Mouse (Mus musculus) lung, postnatal 36 days (tissue): ENCODE results near the gene Olfr24.
"Not testable (repeated sequence)": the region's sequence is repeated elsewhere in the genome, so short reads cannot be mapped to it uniquely, and the experiment has no call there.

Experiments
- DNase-seq: peaks from one replicate; pipeline ENCODE4 v3.0.0; 2022; ENCODE audit warnings: mixed read lengths

The Olfr24 gene

DNA sequence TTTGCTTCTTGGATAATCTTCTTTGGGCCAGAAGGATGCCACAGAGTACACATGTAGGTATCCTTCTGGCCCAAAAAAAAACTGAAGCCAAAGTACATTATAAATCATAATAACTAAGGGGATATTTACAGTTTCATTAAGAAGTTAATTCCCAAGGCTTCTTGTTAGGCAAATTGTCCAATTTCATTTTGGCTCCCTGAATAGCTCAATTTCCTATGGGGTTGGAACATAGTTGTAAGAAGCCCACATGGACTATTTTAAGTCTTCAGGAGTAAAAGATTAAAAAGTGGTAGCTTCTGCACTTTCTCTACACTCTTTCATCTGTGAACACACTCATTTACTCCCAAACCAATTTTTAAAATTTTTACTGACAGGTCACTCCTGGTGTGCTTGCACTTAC lies at the start of gene Olfr24:
Olfr24 (minus strand) TSS at position 101 of the 400 bp plus-strand sequence.
- no peak for DNase-seq

DNA sequence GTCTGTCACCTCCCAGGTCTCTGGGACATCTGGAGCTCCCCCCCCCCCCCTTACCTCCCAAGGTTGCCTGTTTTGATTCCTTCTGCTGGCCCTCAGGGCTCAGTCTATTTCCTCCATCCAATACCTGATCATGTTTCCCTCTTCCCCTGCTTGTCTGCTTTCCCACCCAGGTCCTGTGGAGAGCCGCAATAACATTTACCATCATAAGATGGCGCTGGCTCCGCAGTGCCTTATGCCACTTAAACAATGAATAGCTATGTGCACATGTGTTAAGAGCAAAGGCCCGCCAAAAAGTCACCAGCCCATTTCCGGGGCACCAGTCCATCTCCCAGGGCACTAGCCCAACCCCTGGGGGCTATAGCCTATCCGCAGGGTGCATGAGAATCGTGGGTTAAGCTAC lies 21.5 kb upstream of the Olfr24 start:
- no peak for DNase-seq

DNA sequence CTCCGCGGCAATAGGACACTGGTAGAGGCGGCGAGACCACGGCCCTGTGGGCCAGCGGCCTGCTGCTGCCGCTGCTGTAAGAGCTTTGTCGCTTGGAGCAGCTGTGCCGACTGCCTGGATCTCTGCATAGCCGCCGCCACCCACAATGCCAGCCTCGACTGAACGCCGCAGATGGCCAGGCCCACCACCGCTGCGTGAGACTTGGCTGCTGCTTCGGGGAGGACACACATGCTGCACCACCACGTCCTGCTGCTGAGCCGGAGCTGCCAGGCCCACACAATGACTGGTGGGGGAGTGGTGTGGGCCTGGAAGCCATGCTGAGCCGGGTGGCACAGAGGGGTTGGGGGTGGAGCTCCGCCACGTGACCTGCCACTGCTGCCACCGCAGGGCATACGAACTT lies 15.7 kb upstream of the Olfr24 start:
- DNase-seq, result no peak

DNA sequence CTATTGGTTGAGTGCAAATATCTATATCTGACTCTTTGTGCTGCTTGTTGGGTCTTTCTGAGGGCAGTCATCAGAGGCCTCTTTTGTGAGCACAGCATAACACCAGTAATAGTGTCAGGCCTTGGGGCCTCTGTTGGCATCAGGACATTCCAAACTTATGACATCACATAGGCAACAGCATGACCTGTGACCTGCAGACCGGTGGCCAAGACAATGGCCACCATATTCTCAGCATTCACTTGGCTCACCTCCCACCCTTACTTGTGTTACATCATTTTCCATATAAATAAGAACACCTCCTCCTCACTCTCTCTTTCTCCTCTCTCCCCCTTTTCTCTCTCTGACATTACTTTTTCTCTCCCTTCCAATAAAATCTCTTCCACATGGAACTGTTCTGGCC lies 15.2 kb upstream of the Olfr24 start:
- no peak for DNase-seq

DNA sequence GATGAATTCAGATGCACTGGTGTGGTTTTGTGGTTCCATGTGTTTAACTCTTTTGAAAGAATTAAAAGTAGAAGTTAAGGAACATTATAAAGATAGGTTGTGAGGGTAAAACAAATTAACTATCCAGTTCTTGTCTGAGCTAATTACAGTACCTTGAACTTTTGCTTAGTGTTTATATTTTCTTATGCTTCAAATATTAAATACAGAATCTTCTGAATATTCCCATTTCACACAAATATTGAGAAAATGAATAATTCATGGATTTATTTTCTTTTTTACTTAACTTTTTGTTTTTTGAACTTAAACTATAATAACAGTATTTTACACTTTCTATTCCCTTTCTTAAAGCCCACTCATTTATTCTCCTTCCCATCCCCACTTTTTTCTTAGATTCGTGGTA lies 8.2 kb downstream of the Olfr24 start:
- DNase-seq, result no peak

DNA sequence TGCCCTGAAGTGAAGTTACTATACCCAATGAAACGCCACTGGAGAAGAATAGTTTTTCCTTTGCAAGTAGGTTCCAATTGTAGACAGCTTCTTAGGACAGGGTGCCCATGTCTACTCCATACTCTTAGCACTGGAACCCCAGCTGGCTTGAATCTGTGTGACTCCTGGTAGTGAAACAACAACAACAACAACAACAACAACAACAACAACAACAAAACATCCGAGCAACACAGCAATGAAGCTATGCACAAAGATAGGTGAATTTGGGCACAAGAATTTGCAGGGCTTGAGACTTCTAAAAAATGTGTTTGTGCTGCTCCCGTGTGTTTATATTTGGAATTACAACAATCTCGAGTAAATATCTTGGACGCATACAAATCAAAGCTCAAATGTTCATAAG lies 19.2 kb downstream of the Olfr24 start:
- peak; percentile 7 for DNase-seq

DNA sequence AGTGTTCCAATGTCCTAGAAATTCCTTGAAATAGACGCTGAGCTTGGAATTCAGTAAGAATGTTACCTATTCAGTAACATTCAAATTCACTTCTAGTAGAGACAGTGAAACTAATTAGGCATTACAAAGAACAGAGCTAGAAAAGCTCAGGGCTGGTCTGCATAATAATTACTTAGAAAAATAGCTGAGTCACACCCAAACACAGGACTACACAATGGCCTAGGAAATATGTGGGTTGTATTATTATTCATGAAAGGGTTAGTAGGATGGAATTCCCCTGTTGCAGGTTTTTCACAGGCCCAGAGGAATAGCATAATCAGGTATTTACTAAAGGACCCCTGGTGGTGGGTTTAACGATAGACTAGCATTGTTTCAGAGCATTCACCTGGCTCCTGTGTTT lies 29.6 kb downstream of the Olfr24 start:
- DNase-seq, result not testable (repeated sequence)

DNA sequence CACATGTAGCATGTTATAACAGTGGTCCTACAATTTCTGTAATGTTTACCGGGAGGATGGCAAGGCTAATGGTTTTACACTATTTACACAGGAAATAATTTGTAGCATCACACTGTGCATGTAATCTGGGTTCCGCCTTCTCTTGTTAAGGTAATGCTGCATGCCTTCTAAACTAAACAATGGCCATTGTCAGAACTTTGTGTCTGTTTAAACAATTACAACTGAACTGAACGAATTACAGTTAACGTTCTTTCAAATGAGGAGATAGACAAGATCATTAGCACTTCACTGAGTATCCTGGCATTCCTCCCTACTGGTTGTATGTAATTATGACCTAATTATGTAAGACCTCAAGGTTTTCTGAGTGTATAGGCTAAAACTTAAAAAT lies 41.1 kb downstream of the Olfr24 start:
- no peak for DNase-seq

DNA sequence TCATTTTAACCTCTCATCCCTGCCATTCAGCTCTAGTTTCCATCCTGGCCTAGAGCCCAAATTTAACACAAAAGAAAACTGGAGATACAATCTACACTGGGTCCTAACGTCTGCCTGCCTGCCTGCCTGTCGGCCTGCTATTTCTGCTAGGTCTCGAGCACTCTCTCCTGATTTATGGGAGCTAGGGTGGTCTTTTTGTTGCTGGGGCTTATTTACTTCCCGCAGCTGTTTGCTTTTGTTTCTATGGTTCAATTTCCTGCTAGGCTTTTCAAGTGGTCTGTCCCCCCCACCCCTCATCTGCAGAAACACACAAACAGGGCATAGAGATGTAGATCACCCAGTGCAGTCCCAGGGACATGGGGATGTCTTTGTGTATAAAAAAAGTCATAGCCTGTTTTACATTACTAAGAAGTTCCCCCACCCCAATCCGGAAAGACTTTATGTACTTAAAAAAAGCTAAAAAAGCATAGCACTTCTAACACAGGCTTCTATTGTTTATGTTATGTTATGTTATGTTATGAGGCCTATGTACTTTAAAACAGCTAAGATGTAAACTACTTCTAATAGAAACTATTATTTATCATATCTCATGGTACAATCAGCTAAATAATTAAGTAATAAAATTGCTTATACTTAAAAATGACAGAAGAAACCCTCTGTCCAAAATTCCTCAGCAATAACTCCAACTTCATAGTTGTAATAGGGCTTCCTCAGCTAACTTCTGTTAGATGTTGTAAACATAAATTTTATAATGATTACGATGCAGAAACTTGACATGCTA lies 41.7 kb downstream of the Olfr24 start:
- DNase-seq, result no peak

DNA sequence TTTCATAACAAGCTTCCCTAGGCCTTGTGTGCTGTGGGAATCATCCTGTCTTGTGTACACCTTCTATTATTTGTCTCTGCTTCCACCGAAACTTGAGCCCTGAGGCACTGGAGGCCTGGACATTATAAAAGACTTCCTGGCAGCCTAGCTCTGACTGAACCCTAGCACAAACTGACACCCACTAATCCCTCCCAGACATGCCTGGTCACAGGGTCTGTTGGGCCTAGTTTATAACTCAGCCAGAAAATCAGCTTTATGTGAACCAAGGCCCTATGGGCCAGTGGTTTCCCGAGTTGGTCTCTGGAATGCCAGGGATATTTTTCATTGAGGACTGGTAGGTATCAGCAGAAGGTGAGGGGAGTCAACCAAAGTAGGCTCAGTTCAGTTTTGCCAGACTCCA lies 42.8 kb downstream of the Olfr24 start:
- DNase-seq, result no peak

DNA sequence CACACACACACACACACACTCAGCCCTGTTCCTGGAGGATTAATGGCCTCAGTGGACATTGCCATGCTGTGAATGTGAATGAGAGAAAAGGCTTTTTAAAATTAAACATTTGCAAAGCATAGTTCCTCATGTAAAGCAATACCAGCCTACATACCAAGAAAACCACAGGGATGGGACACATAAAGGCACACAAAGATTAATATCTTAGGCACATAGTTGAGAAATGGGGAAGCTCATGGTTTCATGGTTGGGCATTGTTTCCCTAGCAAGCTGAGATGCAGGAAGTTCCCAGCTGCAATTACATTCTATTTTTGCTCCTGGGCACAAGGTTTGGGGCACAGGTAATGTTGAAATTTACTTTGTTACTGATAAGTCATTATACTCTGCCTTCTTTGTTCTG lies 58.2 kb downstream of the Olfr24 start:
- DNase-seq, result no peak
